Mouse (Mus musculus) liver, embryonic 16.5 days (tissue): ENCODE results near the gene Sfmbt2. TPM values are rescaled to one million over a fixed set of nuclear protein-coding genes. Genes with fewer than 3 reads are reported as not detected.

Experiments used
- ATAC-seq: fragments of 200-750 bp; cut with Nextera tagmentation; 2 replicates; pipeline ENCODE4 v1.8.0; 2017; ENCODE audit warnings: low read depth, mild to moderate bottlenecking, moderate number of reproducible peaks, moderate library complexity
- H3K27ac ChIP-seq: fragments of 300-500 bp; sonication (generic); 2 replicates; pipeline ENCODE4 v1.5.1; 2014; ENCODE audit warnings: mild to moderate bottlenecking, low read length
- H3K27me3 ChIP-seq: fragments of 300-500 bp; sonication (generic); 2 replicates; pipeline ENCODE4 v1.6.1; 2014; ENCODE audit warnings: low read depth, low read length, mixed read lengths; ENCODE audit not compliant: control insufficient read depth, insufficient read depth
- H3K36me3 ChIP-seq: fragments of 300-500 bp; sonication (generic); 2 replicates; pipeline ENCODE4 v1.6.1; 2014; ENCODE audit warnings: mild to moderate bottlenecking; ENCODE audit not compliant: control insufficient read depth, insufficient read depth
- H3K4me1 ChIP-seq: fragments of 300-500 bp; sonication (generic); 2 replicates; pipeline ENCODE4 v1.6.1; 2014; ENCODE audit warnings: low read depth, low read length, mixed read lengths; ENCODE audit not compliant: control insufficient read depth
- H3K4me2 ChIP-seq: fragments of 300-500 bp; sonication (generic); 2 replicates; pipeline ENCODE4 v1.6.1; 2014; ENCODE audit warnings: low read depth, low read length, mixed read lengths
- H3K4me3 ChIP-seq: fragments of 300-500 bp; sonication (generic); 2 replicates; pipeline ENCODE4 v1.5.1; 2014; ENCODE audit warnings: low read depth, mild to moderate bottlenecking, low read length
- H3K9ac ChIP-seq: fragments of 300-500 bp; sonication (generic); 2 replicates; pipeline ENCODE4 v1.6.1; 2014; ENCODE audit warnings: low read depth, low read length
- H3K9me3 ChIP-seq: fragments of 300-500 bp; sonication (generic); replicated peaks from 2 replicates; pipeline ENCODE4 v1.6.1; 2016; ENCODE audit warnings: low read length; ENCODE audit not compliant: control insufficient read depth
- WGBS: fragments of 180-500 bp; shearing (Covaris S2); extraction: QIAGEN DNeasy Blood & Tissue Kit; methylation state at CpG from one replicate; pipeline ENCODE4 v1.1.7; 2014; ENCODE audit not compliant: insufficient replicate concordance; 5-methylcytosine and 5-hydroxymethylcytosine counted together
- polyA plus RNA-seq: library from polyadenylated mRNA; unstranded; fragments of >200 nt; fragmentation: Nextera tagmentation; extraction: Ambion mirVana; gene quantifications from 2 replicates; pipeline ENCODE4 v1.2.1, GENCODE M21; 2015

Sfmbt2 gene
- polyA plus RNA-seq, 1 experiment from 2014 or later, result 0.31 TPM

GRCm38 (mm10) chr2:10374207-10375023, 4.1 kb downstream of the Sfmbt2 start:
- WGBS, result under 1% methylated on average over 34 of the region's 34 CpGs
- Histone ChIP-seq H3K4me1 (peaks cover 7% of the 10 kb centered on the region), H3K9me3 (no peaks in the 10 kb centered on the region), H3K27me3 (peaks cover 72% of the 10 kb centered on the region), H3K27ac (no peak overlapping the region), H3K36me3 (no peaks in the 10 kb centered on the region), H3K4me2 (peak overlapping the region; percentile 68), H3K4me3 (peak overlapping the region; percentile 59), H3K9ac (no peak overlapping the region)
- ATAC-seq, result no peak

DNA sequence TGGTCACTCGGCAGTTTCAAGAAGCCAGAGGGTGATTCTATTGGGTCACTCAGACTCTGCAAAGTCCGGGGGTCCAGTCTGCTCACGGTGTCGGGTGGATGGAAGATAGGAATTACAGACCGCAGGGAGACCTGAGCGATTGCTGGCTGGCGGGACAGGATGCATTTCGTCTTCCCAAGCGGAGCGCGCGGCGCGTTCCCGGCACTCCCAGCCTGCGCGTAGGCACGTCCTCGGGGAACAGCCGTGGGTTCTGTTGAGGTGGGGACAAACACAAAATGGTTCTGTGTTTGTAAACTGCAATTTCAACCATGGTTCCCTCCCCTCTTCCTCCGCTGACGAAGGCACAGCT, 4.7 kb downstream of the Sfmbt2 start:
- Histone ChIP-seq H3K9ac (no peak overlapping the region), H3K9me3 (no peaks in the 10 kb centered on the region), H3K4me1 (peaks cover 7% of the 10 kb centered on the region), H3K4me3 (peak overlapping the region; percentile 59), H3K27ac (no peak overlapping the region), H3K4me2 (peak overlapping the region; percentile 68), H3K36me3 (no peaks in the 10 kb centered on the region), H3K27me3 (peaks cover 66% of the 10 kb centered on the region)
- WGBS, result 1% methylated on average over 22 of the region's 22 CpGs
- ATAC-seq, result no peak

GRCm38 (mm10) chr2:10389988-10390387, 19.7 kb downstream of the Sfmbt2 start:
- no peak for ATAC-seq

DNA sequence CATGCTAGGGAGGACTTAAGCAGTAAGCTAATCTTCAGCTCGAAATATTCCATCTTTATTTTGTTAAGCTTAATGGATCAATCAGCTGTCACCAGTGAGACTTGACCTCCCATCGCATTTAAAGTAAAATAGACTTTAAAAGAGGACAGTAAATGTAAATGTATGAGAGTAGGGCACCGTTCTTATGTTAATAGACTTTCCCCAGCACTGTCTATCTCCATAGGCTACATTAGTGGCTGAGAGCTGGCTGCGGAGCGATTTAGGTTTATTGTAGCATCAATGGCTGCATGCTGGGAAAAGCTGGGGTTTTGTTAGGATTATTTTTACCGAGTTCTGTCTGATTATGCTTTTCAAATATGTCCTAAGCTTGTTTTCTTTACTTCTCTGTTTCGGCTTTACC, 20.5 kb downstream of the Sfmbt2 start:
- no peaks in the 10 kb centered on the region for H3K4me1 ChIP-seq
- no peaks in the 10 kb centered on the region for H3K9me3 ChIP-seq
- ATAC-seq, result no peak
- no peak overlapping the region for H3K27ac ChIP-seq
- 52% methylated on average over 7 of the region's 7 CpGs for whole genome bisulfite sequencing
- H3K9ac ChIP-seq, result no peak overlapping the region
- no peak overlapping the region for H3K4me2 ChIP-seq
- H3K36me3 ChIP-seq, result no peaks in the 10 kb centered on the region
- no peaks in the 10 kb centered on the region for H3K27me3 ChIP-seq
- H3K4me3 ChIP-seq, result no peak overlapping the region

More at GRCm38 (mm10) chr2:10389988-10390387, 19.7 kb downstream of the Sfmbt2 start:
- H3K9ac ChIP-seq, result no peak overlapping the region
- no peaks in the 10 kb centered on the region for H3K9me3 ChIP-seq
- no peak overlapping the region for H3K4me3 ChIP-seq
- no peak overlapping the region for H3K27ac ChIP-seq
- 16% methylated on average over 4 of the region's 4 CpGs for WGBS
- no peaks in the 10 kb centered on the region for H3K4me1 ChIP-seq
- H3K27me3 ChIP-seq, result no peaks in the 10 kb centered on the region
- no peak overlapping the region for H3K4me2 ChIP-seq
- H3K36me3 ChIP-seq, result no peaks in the 10 kb centered on the region

- H3K4me3 ChIP-seq, result no peak overlapping the region
- ATAC-seq, result no peak
- H3K4me2 ChIP-seq, result no peak overlapping the region
- H3K4me1 ChIP-seq, result no peaks in the 10 kb centered on the region
- H3K27ac ChIP-seq, result no peak overlapping the region
- H3K9me3 ChIP-seq, result no peaks in the 10 kb centered on the region
- 76% methylated on average over 11 of the region's 11 CpGs for WGBS
- no peaks in the 10 kb centered on the region for H3K36me3 ChIP-seq
- H3K27me3 ChIP-seq, result no peaks in the 10 kb centered on the region
- no peak overlapping the region for H3K9ac ChIP-seq
Observed at GRCm38 (mm10) chr2:10395143-10395542, 24.8 kb downstream of the Sfmbt2 start.

GRCm38 (mm10) chr2:10397790-10398189, 27.5 kb downstream of the Sfmbt2 start:
- Histone ChIP-seq H3K4me2 (no peak overlapping the region), H3K27me3 (no peaks in the 10 kb centered on the region), H3K9me3 (no peaks in the 10 kb centered on the region), H3K27ac (no peak overlapping the region), H3K9ac (no peak overlapping the region), H3K4me3 (no peak overlapping the region), H3K36me3 (no peaks in the 10 kb centered on the region), H3K4me1 (no peaks in the 10 kb centered on the region)
- ATAC-seq, result no peak
- WGBS, result 49% methylated on average over 9 of the region's 9 CpGs

- H3K36me3 ChIP-seq, result no peaks in the 10 kb centered on the region
- WGBS, result 54% methylated on average over 2 of the region's 2 CpGs
Observed at GRCm38 (mm10) chr2:10406151-10406550, 35.8 kb downstream of the Sfmbt2 start.

GRCm38 (mm10) chr2:10409422-10409821, 39.1 kb downstream of the Sfmbt2 start:
- Histone ChIP-seq H3K9ac (no peak overlapping the region), H3K36me3 (no peaks in the 10 kb centered on the region), H3K4me1 (no peaks in the 10 kb centered on the region), H3K27me3 (no peaks in the 10 kb centered on the region), H3K4me3 (no peak overlapping the region), H3K27ac (no peak overlapping the region), H3K9me3 (no peaks in the 10 kb centered on the region), H3K4me2 (no peak overlapping the region)
- ATAC-seq, result no peak
- WGBS, result 78% methylated on average over 13 of the region's 13 CpGs

More at GRCm38 (mm10) chr2:10406151-10406550, 35.8 kb downstream of the Sfmbt2 start:
- no peak overlapping the region for H3K4me3 ChIP-seq
- ATAC-seq, result no peak
- H3K9me3 ChIP-seq, result no peaks in the 10 kb centered on the region
- H3K27me3 ChIP-seq, result no peaks in the 10 kb centered on the region
- no peak overlapping the region for H3K27ac ChIP-seq
- no peaks in the 10 kb centered on the region for H3K4me1 ChIP-seq
- H3K4me2 ChIP-seq, result no peak overlapping the region
- no peak overlapping the region for H3K9ac ChIP-seq

- Histone ChIP-seq H3K36me3 (no peaks in the 10 kb centered on the region), H3K9ac (no peak overlapping the region), H3K27ac (no peak overlapping the region), H3K4me2 (no peak overlapping the region), H3K4me3 (no peak overlapping the region), H3K9me3 (no peaks in the 10 kb centered on the region), H3K27me3 (no peaks in the 10 kb centered on the region), H3K4me1 (no peaks in the 10 kb centered on the region)
- ATAC-seq, result no peak
- WGBS, result 67% methylated on average over 5 of the region's 5 CpGs
Observed at GRCm38 (mm10) chr2:10410069-10410468, 39.8 kb downstream of the Sfmbt2 start.
